Mouse (Mus musculus) CH12.LX (cell line): ENCODE results near the gene Kif11. TPM values are rescaled to one million over a fixed set of nuclear protein-coding genes. Genes with fewer than 3 reads are reported as not detected.

Source experiments
- DNase-seq: peaks from one replicate; pipeline ENCODE4 v3.0.0-alpha.2; 2013; ENCODE audit errors: extremely low read depth
- H3K27ac ChIP-seq: 2 replicates; pipeline ENCODE4 v1.5.1; 2012; ENCODE audit warnings: low read depth, mild to moderate bottlenecking, control low read depth, moderate library complexity; ENCODE audit not compliant: insufficient read depth
- H3K27me3 ChIP-seq: replicated peaks from 2 replicates; pipeline ENCODE3; 2012; ENCODE audit warnings: inconsistent platforms
- H3K36me3 ChIP-seq, 2 experiments: replicated peaks in 1 of 2; 2 replicates each; pipeline versions ENCODE3 to v1.6.1; 2012; ENCODE audit warnings: inconsistent platforms in 1 of 2, low read length in 1 of 2, mild to moderate bottlenecking in 1 of 2, mixed read lengths in 1 of 2, moderate library complexity in 1 of 2; ENCODE audit not compliant: control insufficient read depth in 1 of 2, insufficient read depth in 1 of 2
- H3K4me1 ChIP-seq, 2 experiments: 2 replicates each; pipeline ENCODE4 v1.6.1; 2012; ENCODE audit warnings: inconsistent platforms in 1 of 2, moderate library complexity in 1 of 2; ENCODE audit not compliant: insufficient read depth in 2 of 2, control insufficient read depth in 1 of 2
- H3K4me2 ChIP-seq: 2 replicates; pipeline ENCODE4 v1.6.1; 2012; ENCODE audit warnings: low read depth, mild to moderate bottlenecking, control low read depth; ENCODE audit not compliant: poor library complexity, insufficient read depth, severe bottlenecking
- H3K4me3 ChIP-seq, 3 experiments: fragments of 150-350 bp in 1 of 3; sonication (generic) in 1 of 3; replicated peaks in 1 of 3; 2 replicates each; pipeline versions ENCODE3 to v1.5.1; 2011 to 2012; ENCODE audit warnings: low read depth in 2 of 3, low read length in 2 of 3, mild to moderate bottlenecking in 2 of 3, moderate library complexity in 2 of 3, control low read depth in 1 of 3, improper control_type of control experiment in 1 of 3, inconsistent platforms in 1 of 3, mixed read lengths in 1 of 3; ENCODE audit not compliant: poor library complexity in 1 of 3
- H3K79me2 ChIP-seq: replicated peaks from 2 replicates; pipeline ENCODE4 v1.6.1; 2012; ENCODE audit warnings: mild to moderate bottlenecking, moderate library complexity; ENCODE audit not compliant: control insufficient read depth, poor library complexity, insufficient read depth, severe bottlenecking; ENCODE audit errors: extremely low read depth
- H3K9ac ChIP-seq: 2 replicates; pipeline ENCODE4 v1.6.1; 2012; ENCODE audit warnings: low read depth, mild to moderate bottlenecking, control low read depth, moderate library complexity; ENCODE audit not compliant: insufficient read depth
- H3K9me3 ChIP-seq: replicated peaks from 2 replicates; pipeline ENCODE3; 2012; ENCODE audit warnings: low read length, inconsistent platforms, mixed read lengths
- BHLHE40 ChIP-seq: IDR thresholded peaks from 2 replicates; pipeline ENCODE4 v1.6.1; 2011; ENCODE audit warnings: mild to moderate bottlenecking, low read depth, low read length, improper control_type of control experiment
- CHD1 ChIP-seq: IDR thresholded peaks from 2 replicates; pipeline ENCODE4 v1.6.1; 2012; ENCODE audit warnings: low read depth, low read length, improper control_type of control experiment, inconsistent platforms
- CTCF ChIP-seq, 2 experiments: IDR thresholded peaks in 1 of 2; conservative IDR thresholded peaks in 1 of 2; 2 replicates each; pipeline ENCODE4 v1.5.1; 2011 to 2012; ENCODE audit warnings: low read depth in 2 of 2, low read length in 2 of 2, improper control_type of control experiment in 1 of 2, inconsistent platforms in 1 of 2, mild to moderate bottlenecking in 1 of 2, moderate library complexity in 1 of 2
- E2F4 ChIP-seq: IDR thresholded peaks from 2 replicates; pipeline ENCODE4 v1.6.1; 2011; ENCODE audit warnings: low read depth, low read length, improper control_type of control experiment; ENCODE audit not compliant: insufficient replicate concordance
- ELF1 ChIP-seq: IDR thresholded peaks from 2 replicates; pipeline ENCODE4 v1.6.1; 2014; ENCODE audit warnings: low read depth, mild to moderate bottlenecking, inconsistent platforms, low read length, improper control_type of control experiment
- EP300 ChIP-seq: IDR thresholded peaks from 2 replicates; pipeline ENCODE4 v1.6.1; 2011; ENCODE audit warnings: low read length, improper control_type of control experiment
- ETS1 ChIP-seq: conservative IDR thresholded peaks from 2 replicates; pipeline ENCODE4 v1.6.1; 2012; ENCODE audit warnings: low read depth, mild to moderate bottlenecking, inconsistent platforms, low read length, improper control_type of control experiment, moderate library complexity
- GABPA ChIP-seq: IDR thresholded peaks from 2 replicates; pipeline ENCODE4 v1.6.1; 2012; ENCODE audit warnings: low read depth, low read length, improper control_type of control experiment, inconsistent platforms; ENCODE audit not compliant: insufficient replicate concordance
- HCFC1 ChIP-seq: IDR thresholded peaks from 2 replicates; pipeline ENCODE4 v1.6.1; 2012; ENCODE audit warnings: low read depth, mild to moderate bottlenecking, inconsistent platforms, low read length, improper control_type of control experiment
- IRF4 ChIP-seq: IDR thresholded peaks from 2 replicates; pipeline ENCODE4 v1.6.1; 2014; ENCODE audit warnings: low read depth, mild to moderate bottlenecking, inconsistent platforms, low read length, improper control_type of control experiment
- JUN ChIP-seq: IDR thresholded peaks from 2 replicates; pipeline ENCODE4 v1.6.1; 2011; ENCODE audit warnings: low read depth, mild to moderate bottlenecking, low read length, improper control_type of control experiment, moderate library complexity; ENCODE audit not compliant: insufficient read depth
- JUND ChIP-seq: conservative IDR thresholded peaks from 2 replicates; pipeline ENCODE4 v1.6.1; 2011; ENCODE audit warnings: low read depth, low read length, improper control_type of control experiment
- KAT2A ChIP-seq: IDR thresholded peaks from 2 replicates; pipeline ENCODE4 v1.6.1; 2012; ENCODE audit warnings: low read length, improper control_type of control experiment, inconsistent platforms; ENCODE audit not compliant: insufficient replicate concordance
- MAFK ChIP-seq: IDR thresholded peaks from 2 replicates; pipeline ENCODE4 v1.6.1; 2011; ENCODE audit warnings: low read length, improper control_type of control experiment; ENCODE audit not compliant: insufficient replicate concordance
- MAX ChIP-seq: IDR thresholded peaks from 2 replicates; pipeline ENCODE4 v1.6.1; 2011; ENCODE audit warnings: low read length, improper control_type of control experiment
- MAZ ChIP-seq: IDR thresholded peaks from 2 replicates; pipeline ENCODE4 v1.6.1; 2012; ENCODE audit warnings: low read depth, mild to moderate bottlenecking, inconsistent platforms, low read length, improper control_type of control experiment, moderate library complexity
- MXI1 ChIP-seq: IDR thresholded peaks from 2 replicates; pipeline ENCODE4 v1.6.1; 2011; ENCODE audit warnings: mild to moderate bottlenecking, low read depth, low read length, improper control_type of control experiment
- MYC ChIP-seq: IDR thresholded peaks from 2 replicates; pipeline ENCODE4 v1.6.1; 2011; ENCODE audit warnings: low read depth, mild to moderate bottlenecking, improper control_type of control experiment, low read length
- NELFE ChIP-seq: IDR thresholded peaks from 2 replicates; pipeline ENCODE4 v1.6.1; 2011; ENCODE audit warnings: low read depth, low read length, improper control_type of control experiment
- NRF1 ChIP-seq: IDR thresholded peaks from 2 replicates; pipeline ENCODE4 v1.6.1; 2014; ENCODE audit warnings: low read depth, mild to moderate bottlenecking, inconsistent platforms, low read length, improper control_type of control experiment, moderate library complexity
- PAX5 ChIP-seq: IDR thresholded peaks from 2 replicates; pipeline ENCODE4 v1.6.1; 2012; ENCODE audit warnings: low read length, inconsistent platforms, mixed read lengths
- POLR2A ChIP-seq: IDR thresholded peaks from 2 replicates; pipeline ENCODE4 v1.6.1; 2011; ENCODE audit warnings: low read depth, mild to moderate bottlenecking, improper control_type of control experiment, low read length
- POLR2AphosphoS2 ChIP-seq: IDR thresholded peaks from 2 replicates; pipeline ENCODE4 v1.6.1; 2011; ENCODE audit warnings: low read depth, low read length, improper control_type of control experiment
- RAD21 ChIP-seq: IDR thresholded peaks from 2 replicates; pipeline ENCODE4 v1.6.1; 2011; ENCODE audit warnings: low read depth, mild to moderate bottlenecking, low read length, improper control_type of control experiment, moderate library complexity
- SMC3 ChIP-seq: IDR thresholded peaks from 2 replicates; pipeline ENCODE4 v1.6.1; 2011; ENCODE audit warnings: low read depth, low read length, improper control_type of control experiment
- TBP ChIP-seq: conservative IDR thresholded peaks from 2 replicates; pipeline ENCODE4 v1.6.1; 2011; ENCODE audit warnings: low read depth, low read length, improper control_type of control experiment
- TCF12 ChIP-seq: IDR thresholded peaks from 2 replicates; pipeline ENCODE4 v1.6.1; 2014; ENCODE audit warnings: low read depth, mild to moderate bottlenecking, inconsistent platforms, low read length, improper control_type of control experiment
- UBTF ChIP-seq: IDR thresholded peaks from 2 replicates; pipeline ENCODE4 v1.6.1; 2012; ENCODE audit warnings: low read depth, mild to moderate bottlenecking, inconsistent platforms, low read length, improper control_type of control experiment, moderate library complexity
- USF2 ChIP-seq: conservative IDR thresholded peaks from 2 replicates; pipeline ENCODE4 v1.6.1; 2011; ENCODE audit warnings: low read depth, low read length, improper control_type of control experiment
- ZC3H11A ChIP-seq: IDR thresholded peaks from 2 replicates; pipeline ENCODE4 v1.6.1; 2012; ENCODE audit warnings: low read depth, mild to moderate bottlenecking, inconsistent platforms, low read length, improper control_type of control experiment
- ZMIZ1 ChIP-seq: IDR thresholded peaks from 2 replicates; pipeline ENCODE4 v1.6.1; 2012; ENCODE audit warnings: low read depth, mild to moderate bottlenecking, inconsistent platforms, low read length, improper control_type of control experiment
- dilution Hi-C: fragments of 300-500 bp; cut with MboI; formaldehyde crosslinking; loops from 2 replicates; pipeline ENCODE4 v1.14.3; 2020; ENCODE audit warnings: low sequenced_read_pairs; ENCODE audit not compliant: extremely low pct_unique_long_range_greater_than_20kb, extremely low pct_ligation_motif_present
- in situ Hi-C: fragments of 300-500 bp; cut with MboI; formaldehyde crosslinking; loops from 3 replicates; pipeline ENCODE4 v1.14.3; 2019; ENCODE audit warnings: low sequenced_read_pairs, low pct_ligation_motif_present, low pct_unique_long_range_greater_than_20kb, mixed read lengths
- polyA plus RNA-seq: library from polyadenylated mRNA; unstranded; fragments of >175 nt; gene quantifications from 2 replicates; pipeline ENCODE4 v1.2.1, GENCODE M21; 2012; ENCODE audit warnings: low read depth; ENCODE audit not compliant: insufficient read length
- total RNA-seq, 2 experiments: library from RNA; depleted of rRNA; stranded (reverse); fragments of 300-350 nt in 1 of 2; fragments of >200 nt in 1 of 2; gene quantifications; 2 replicates each; pipeline ENCODE4 v1.2.3; 2012 to 2014

The Kif11 gene
- total and polyA plus RNA-seq, 3 experiments, result 61.7 to 144 (median 67.8) TPM

GRCm38 (mm10) chr19:37433895-37434262, 57.7 kb downstream of the Kif11 start:
- H3K4me2 ChIP-seq, result peak overlapping the region; percentile 60
- no peak for DNase-seq
- no peak overlapping the region for H3K27ac ChIP-seq
- peak overlapping the region; percentile 50; the same call in 1 of the 2 replicates for H3K9ac ChIP-seq
- peaks cover 0 to 28% of the 10 kb centered on the region in 2 experiments; a peak in 2 of 4 replicates for H3K4me1 ChIP-seq
- H3K9me3 ChIP-seq, result peaks cover 2% of the 10 kb centered on the region
- dilution Hi-C loops, result no loop called here
- H3K27me3 ChIP-seq, result peaks cover 10% of the 10 kb centered on the region
- peaks cover 3% of the 10 kb centered on the region; the same call in 1 of the 2 replicates for H3K79me2 ChIP-seq
- H3K36me3 ChIP-seq, result peaks cover 0 to 7% of the 10 kb centered on the region in 2 experiments
- peak overlapping the region; percentile 44 to 93 (median 91) for H3K4me3 ChIP-seq
- in situ Hi-C loops, result no loop called here
- TF ChIP-seq POLR2AphosphoS2, result no peak
- TF ChIP-seq MXI1, result peak; percentile 65
- TF ChIP-seq CHD1, result no peak
- TF ChIP-seq BHLHE40, result peak; percentile 30; the same call in 1 of the 2 replicates
- TF ChIP-seq MAX, result peak; percentile 62; the same call in 1 of the 2 replicates
- TF ChIP-seq MYC, result 0 out of 2 replicates have a peak, but pooled peaks have one; percentile 51
- TF ChIP-seq TBP, result no peak
- TF ChIP-seq, all 38 proteins: peak for 4

DNA sequence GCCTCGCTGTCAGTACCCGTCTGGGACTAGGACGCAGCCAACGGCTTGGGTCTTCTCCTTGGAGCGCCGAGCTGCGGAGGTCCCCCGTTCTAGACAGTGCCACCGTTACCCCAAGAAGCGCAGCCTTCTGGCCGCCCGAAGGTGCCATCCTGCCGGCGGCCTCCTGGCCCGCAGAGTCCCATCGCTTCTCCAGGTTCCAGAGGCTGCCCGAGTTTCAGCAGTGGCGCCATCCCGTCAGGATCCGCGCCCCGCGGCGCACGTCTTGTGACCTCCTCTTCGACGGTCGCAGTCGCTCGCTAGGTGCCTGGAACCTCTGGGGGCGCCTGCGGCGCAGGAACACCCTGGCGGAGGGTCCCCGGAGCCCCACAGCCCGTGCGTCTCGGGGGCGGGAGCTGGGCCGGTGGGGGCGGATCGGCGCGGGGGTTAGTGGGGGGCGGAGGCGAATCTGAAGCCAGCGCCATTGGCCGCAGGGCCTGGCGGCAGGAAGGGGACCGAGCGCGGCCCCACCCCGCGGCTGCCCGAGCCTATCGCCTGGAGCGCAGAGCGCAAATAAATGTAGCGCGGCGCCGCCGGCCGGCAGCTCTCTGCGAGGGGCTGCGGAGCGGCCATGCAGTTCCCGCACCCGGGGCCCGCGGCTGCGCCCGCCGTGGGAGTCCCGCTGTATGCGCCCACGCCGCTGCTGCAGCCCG, 58.2 kb downstream of the Kif11 start, which contains the start of gene Hhex:
Gene Hhex, plus strand, starts transcription at position 548 of the 689 bp plus-strand sequence.
- in situ Hi-C loops, result no loop called here
- DNase-seq, result peak; percentile 67
- peak within 1 kb of the TSS; percentile 86 to 93 (median 91) for H3K4me3 ChIP-seq
- peak; percentile 74; the same call in 1 of the 2 replicates for TF ChIP-seq UBTF
- TF ChIP-seq JUN, result no peak
- TF ChIP-seq ZC3H11A, result no peak
- peak; percentile 73; the same call in 1 of the 2 replicates for TF ChIP-seq MAZ
- TF ChIP-seq E2F4, result no peak
- no peak for TF ChIP-seq JUND
- TF ChIP-seq POLR2A, result peak; percentile 98
- no peak for TF ChIP-seq IRF4
- no peak for TF ChIP-seq USF2
- no peak for TF ChIP-seq ETS1
- peak; percentile 3; the same call in 1 of the 2 replicates for TF ChIP-seq MAX
- no peak for TF ChIP-seq HCFC1
- TF ChIP-seq POLR2AphosphoS2, result peak; percentile 45; the same call in 1 of the 2 replicates
- TF ChIP-seq TCF12, result peak; percentile 75
- peak; percentile 87 for TF ChIP-seq TBP
- TF ChIP-seq BHLHE40, result peak; percentile 53
- TF ChIP-seq MAFK, result no peak
- TF ChIP-seq PAX5, result no peak
- no peak for TF ChIP-seq EP300
- TF ChIP-seq CTCF (conservative IDR thresholded peaks at IDR 0.05 in 1 of 2, IDR thresholded peaks at IDR 0.05 in 1 of 2; ENCODE audit: low read depth in 2 of 2, low read length in 2 of 2), result peak in 1 of 2 experiments; percentile 19; a peak in 1 of 4 replicates
- TF ChIP-seq ELF1, result no peak
- no peak for TF ChIP-seq KAT2A
- TF ChIP-seq RAD21, result no peak; the same call in 1 of the 2 replicates
- TF ChIP-seq MXI1, result no peak
- peak; percentile 46 for TF ChIP-seq NRF1
- TF ChIP-seq NELFE, result peak; percentile 91
- peak; percentile 96 for TF ChIP-seq ZMIZ1
- TF ChIP-seq GABPA, result no peak
- no peak for TF ChIP-seq SMC3

More for the DNA sequence above, 58.2 kb downstream of the Kif11 start, which contains the start of gene Hhex:
- H3K36me3 ChIP-seq, result peaks cover 2 to 11% of the 10 kb centered on the region in 2 experiments
- H3K27ac ChIP-seq, result peak within 1 kb of the TSS; percentile 54
- H3K4me1 ChIP-seq, result peaks cover 0 to 28% of the 10 kb centered on the region in 2 experiments; a peak in 2 of 4 replicates
- H3K27me3 ChIP-seq, result peaks cover 10% of the 10 kb centered on the region
- peak within 1 kb of the TSS; percentile 99 for H3K4me2 ChIP-seq
- peak within 1 kb of the TSS; percentile 90 for H3K9ac ChIP-seq
- dilution Hi-C loops, result no loop called here
- peaks cover 2% of the 10 kb centered on the region for H3K9me3 ChIP-seq
- peaks cover 3% of the 10 kb centered on the region; the same call in 1 of the 2 replicates for H3K79me2 ChIP-seq
